8 mouse cellular contexts compared by ENCODE assay signal in the genomic region with DNA sequence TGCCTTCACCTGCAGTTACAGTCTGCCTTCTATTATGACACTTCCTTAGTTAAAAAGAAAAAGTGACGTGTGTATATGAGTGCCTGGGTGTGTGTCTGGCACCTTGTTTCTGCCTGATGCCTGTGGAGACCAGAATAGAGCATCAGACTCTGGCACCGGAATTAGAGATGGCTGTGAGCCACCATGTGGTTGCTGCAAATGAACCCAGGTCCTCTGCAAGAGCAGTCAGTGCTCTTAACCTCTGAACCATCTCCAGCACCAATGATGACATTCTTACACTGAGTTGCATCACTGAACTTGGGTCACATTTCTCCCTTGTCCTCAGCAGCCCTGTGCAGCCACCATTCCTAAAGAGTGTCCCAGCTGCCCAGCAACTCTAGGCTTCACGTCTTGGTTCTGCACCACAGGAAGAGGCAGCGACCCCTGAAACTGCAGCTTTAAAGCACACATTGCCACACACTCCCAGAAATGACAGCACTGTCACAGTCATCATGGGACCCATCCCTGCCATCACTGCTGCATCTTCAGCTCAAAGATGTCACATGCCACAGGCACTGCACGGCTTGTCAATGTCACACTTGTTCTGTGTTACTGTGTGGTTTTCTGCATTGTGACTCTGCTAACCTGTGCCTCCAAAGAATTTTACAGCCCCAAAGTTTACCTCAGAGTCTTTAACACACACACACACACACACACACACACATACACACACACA. TPM values are rescaled to one million over a fixed set of nuclear protein-coding genes. Genes with fewer than 3 reads are reported as not detected.
DNase-seq lines count a peak whose midpoint lies in the region; ATAC-seq and TF ChIP-seq lines count a peak whose summit lies in the region.

No protein-coding gene starts in this region.

- no peak overlapping the region for H3K4me2 ChIP-seq in hindbrain, embryonic 11.5 days (replicated peaks; ENCODE audit: low read depth, low read length)

- H3K36me3 ChIP-seq in heart, embryonic 10.5 days = no peaks in the 10 kb centered on the region
- no peaks in the 10 kb centered on the region for H3K36me3 ChIP-seq in hindbrain, embryonic 11.5 days (ENCODE audit: control insufficient read depth, insufficient read depth, low read length)

- POLR2A ChIA-PET in Patski (lab: Charles Lee) = no interaction called here

- H3K4me3 ChIP-seq in heart, embryonic 10.5 days = no peak overlapping the region
- no peak overlapping the region for H3K4me3 ChIP-seq in hindbrain, embryonic 11.5 days (ENCODE audit: low read depth, low read length)

- CTCF ChIA-PET in Patski (lab: Charles Lee) = no interaction called here

- H3K27me3 ChIP-seq in heart, embryonic 10.5 days (ENCODE audit: insufficient read depth, poor library complexity, severe bottlenecking) = no peaks in the 10 kb centered on the region
- H3K27me3 ChIP-seq in Patski = no peaks in the 10 kb centered on the region
- H3K27me3 ChIP-seq in hindbrain, embryonic 11.5 days (ENCODE audit: control insufficient read depth, insufficient read depth, low read length) = no peaks in the 10 kb centered on the region

- WGBS in heart, embryonic 10.5 days = 76% methylated on average over 5 of the region's 5 CpGs
- WGBS in hindbrain, embryonic 11.5 days = 82% methylated on average over 5 of the region's 5 CpGs

- no peak overlapping the region for H3K27ac ChIP-seq in heart, embryonic 10.5 days
- no peak overlapping the region for H3K27ac ChIP-seq in hindbrain, embryonic 11.5 days (ENCODE audit: low read depth, low read length)

- in situ Hi-C loops in Patski (cut with MboI; ENCODE audit: low pct_unique_long_range_greater_than_20kb) = no loop called here

- no peaks in the 10 kb centered on the region for H3K9me3 ChIP-seq in heart, embryonic 10.5 days
- no peaks in the 10 kb centered on the region for H3K9me3 ChIP-seq in hindbrain, embryonic 11.5 days (ENCODE audit: control insufficient read depth, low read length)

- no peaks in the 10 kb centered on the region for H3K4me1 ChIP-seq in heart, embryonic 10.5 days
- no peaks in the 10 kb centered on the region for H3K4me1 ChIP-seq in hindbrain, embryonic 11.5 days (replicated peaks; ENCODE audit: control insufficient read depth, insufficient read depth, low read length)

- peak; percentile 16 for DNase-seq in heart, adult 8-10 months (ENCODE audit: low spot score)
- DNase-seq in heart, embryonic 10.5 days (ENCODE audit: low spot score) = no peak
- DNase-seq in Patski (ENCODE audit: low read depth, low spot score) = no peak
- DNase-seq in gastrocnemius, postnatal 25 days = peak; percentile 39
- DNase-seq in lung, postnatal 25 days (ENCODE audit: low spot score) = peak; percentile 47
- no peak for DNase-seq in retina, postnatal 1 day
- DNase-seq in left cerebral cortex, adult 18-20 months (ENCODE audit: low spot score in 2 of 2) = no peak
- DNase-seq in hindbrain, embryonic 11.5 days (ENCODE audit: low spot score) = no peak

- no peak overlapping the region for H3K9ac ChIP-seq in hindbrain, embryonic 11.5 days (ENCODE audit: low read depth, low read length)

- TF ChIP-seq CTCF in Patski (IDR thresholded peaks at IDR 0.05) = no peak

- peak; percentile 48 for ATAC-seq in Patski
- no peak for ATAC-seq in hindbrain, embryonic 11.5 days (ENCODE audit: low FRiP score)

RNA-seq across cellular contexts. Expression of a gene that starts 13.2 kb away (rescaled TPM):
- total RNA-seq in heart, adult 8-10 months (2022) = 1 to 10 TPM; 2.9 to 5.8 (median 3.2) TPM
- polyA plus RNA-seq in heart, embryonic 10.5 days (2016; fragmentation: Nextera tagmentation; extraction: Ambion mirVana) = 2.0 and 2.2 TPM in 2 replicates
- 12.3 TPM for polyA plus RNA-seq in Patski (2021)
- 1 to 10 TPM; 2.1 to 4.0 TPM for total RNA-seq in gastrocnemius, postnatal 25 days (2021)
- total RNA-seq in left cerebral cortex, adult 18-20 months (2021) = 10 to 100 TPM; 53.9 to 58.4 TPM
- polyA plus RNA-seq in hindbrain, embryonic 11.5 days (2014; fragmentation: Nextera tagmentation; extraction: Ambion mirVana) = 2.8 and 3.9 TPM in 2 replicates

Comparison
In these comparisons a context has a peak if more than half of its experiments do, and no peak if none do; other contexts are left out.
1. DNase-seq: peak in heart, adult 8-10 months (single experiment), gastrocnemius, postnatal 25 days (single experiment) and lung, postnatal 25 days (single experiment); none in heart, embryonic 10.5 days (single experiment), Patski (single experiment), retina, postnatal 1 day (single experiment), left cerebral cortex, adult 18-20 months (0 of 2) and hindbrain, embryonic 11.5 days (single experiment).
2. RNA of a gene that starts 13.2 kb away (total RNA-seq): 53.9 to 58.4 TPM in left cerebral cortex, adult 18-20 months; 2.1 to 4.0 TPM in gastrocnemius, postnatal 25 days and 2.9 to 5.8 TPM in heart, adult 8-10 months; every median in the first group is over 4 times any median in the second.